Mouse (Mus musculus) neutrophil, adult 59 days (primary cell): Measurements from ENCODE around the gene Slc5a1. TPM values are rescaled to one million over a fixed set of nuclear protein-coding genes. Genes with fewer than 3 reads are reported as not detected.

Source experiments
- total RNA-seq, 2 experiments: library from RNA; stranded (reverse); gene quantifications; 1 replicate in 1 of 2; 2 replicates in 1 of 2; pipeline ENCODE4 v1.2.4; 2023

Slc5a1 gene
- not detected for total RNA-seq

DNA sequence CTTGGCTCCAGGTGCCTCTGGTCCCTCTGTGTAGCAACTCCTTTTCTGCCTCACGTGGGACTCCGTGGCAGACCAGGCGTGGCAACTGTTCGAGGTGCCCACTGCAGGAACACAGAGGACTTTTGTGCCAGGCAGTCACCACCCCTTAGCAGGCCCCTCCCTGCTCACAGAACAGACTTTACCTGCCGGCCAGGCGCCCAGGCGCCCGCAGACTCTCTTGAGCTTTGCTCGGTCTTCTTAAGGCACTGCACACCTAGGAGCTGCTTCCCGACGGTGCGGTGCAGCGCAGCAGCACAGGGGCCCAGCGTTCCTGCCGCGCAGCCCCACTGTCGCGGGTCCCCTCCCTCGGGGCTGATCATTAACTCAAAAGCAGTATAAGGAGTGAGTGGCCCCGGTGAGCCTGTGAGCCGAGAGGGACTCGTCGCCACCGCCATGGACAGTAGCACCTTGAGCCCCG, at the start of gene Slc5a1:
Slc5a1 (plus strand) TSS at position 195 of the 457 bp plus-strand sequence.

Other genes starting within 250 kb of the Slc5a1 start
- 10 to 100 TPM; 33.4 to 34.8 TPM for gene Prr14l, start 250.0 kb upstream of the Slc5a1 start, total RNA-seq
- 10 to 100 TPM; 26.1 to 31.2 TPM for gene Depdc5, start 240.5 kb upstream of the Slc5a1 start, total RNA-seq
- 100 to 1,000 TPM; 141 to 166 TPM for gene Ywhah, start 85.4 kb upstream of the Slc5a1 start, total RNA-seq
- gene Spon2, start 114.2 kb downstream of the Slc5a1 start, total RNA-seq: not detected
- gene Ctbp1, start 170.8 kb downstream of the Slc5a1 start, total RNA-seq: 100 to 1,000 TPM; 164 to 166 TPM
- gene Maea, start 231.3 kb downstream of the Slc5a1 start, total RNA-seq: 100 to 1,000 TPM; 117 to 120 TPM